Mouse (Mus musculus): ENCODE measurements around the gene Itga9.

Itga9 gene

DNA sequence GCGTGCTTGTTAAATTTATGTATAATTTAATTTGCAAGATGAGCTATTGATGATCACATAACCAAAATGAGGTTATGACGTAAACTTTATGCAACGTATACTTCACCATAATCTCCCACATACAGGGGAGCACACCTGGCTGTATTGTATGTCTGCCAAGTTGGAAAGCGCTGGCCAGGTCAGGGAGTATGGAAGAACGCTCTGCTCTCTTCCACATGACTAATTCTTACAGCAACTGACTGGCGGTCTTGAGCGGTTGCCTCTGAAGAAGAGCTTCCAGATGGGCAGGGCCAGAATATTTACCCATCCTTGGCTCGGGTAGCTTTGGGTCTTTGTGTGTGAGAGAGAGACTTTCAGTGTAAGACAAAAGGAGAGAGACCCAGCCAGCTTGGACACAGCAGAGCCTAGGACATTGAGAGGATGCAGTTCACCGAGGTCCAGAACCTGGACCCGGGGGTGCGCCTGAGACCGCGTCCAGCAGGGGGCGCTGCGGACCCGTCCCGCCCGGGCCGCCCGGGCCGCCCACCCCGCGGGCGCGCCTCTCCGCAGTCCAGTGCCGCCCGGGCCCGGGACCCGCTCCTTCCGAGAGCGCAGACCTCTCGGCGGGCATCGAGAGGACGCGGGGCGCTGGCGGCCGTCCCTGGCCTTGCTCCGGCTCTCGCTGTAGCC, at the start of gene Itga9:
TSS of gene Itga9 (plus strand) at position 543 of the 669 bp plus-strand sequence.
- WGBS = 9% methylated on average over 35 of the region's 42 CpGs

GRCm38 (mm10) chr9:118556951-118557780, 49.3 kb upstream of the Itga9 start:
- 28% methylated on average over 24 of the region's 24 CpGs for WGBS

DNA sequence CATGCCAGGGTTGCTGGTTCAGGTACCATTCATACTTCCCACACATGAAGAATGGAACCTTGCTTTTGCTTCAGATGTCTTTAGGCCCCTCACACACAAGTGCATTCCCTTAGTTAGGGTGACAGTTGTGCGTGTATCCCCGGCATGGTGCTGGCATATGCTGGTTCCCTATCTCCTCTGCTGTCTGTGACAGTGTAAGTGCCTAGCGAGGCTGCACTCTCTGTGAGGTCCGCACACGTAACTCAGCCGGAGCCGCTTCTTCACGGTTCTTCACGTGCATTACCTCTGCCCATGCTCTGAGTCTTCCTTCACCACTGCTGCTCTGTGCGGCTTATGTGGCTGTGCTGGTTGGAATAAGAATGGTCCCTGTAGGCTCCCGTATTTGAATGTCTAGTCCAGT, 43.1 kb upstream of the Itga9 start:
- 98% methylated on average over 11 of the region's 11 CpGs for WGBS

GRCm38 (mm10) chr9:118563866-118564265, 42.6 kb upstream of the Itga9 start:
- WGBS = 90% methylated on average over 7 of the region's 7 CpGs

GRCm38 (mm10) chr9:118564696-118565095, 41.8 kb upstream of the Itga9 start:
- WGBS = 93% methylated on average over 16 of the region's 16 CpGs

GRCm38 (mm10) chr9:118569328-118569727, 37.2 kb upstream of the Itga9 start:
- WGBS = 57% methylated on average over 6 of the region's 6 CpGs

DNA sequence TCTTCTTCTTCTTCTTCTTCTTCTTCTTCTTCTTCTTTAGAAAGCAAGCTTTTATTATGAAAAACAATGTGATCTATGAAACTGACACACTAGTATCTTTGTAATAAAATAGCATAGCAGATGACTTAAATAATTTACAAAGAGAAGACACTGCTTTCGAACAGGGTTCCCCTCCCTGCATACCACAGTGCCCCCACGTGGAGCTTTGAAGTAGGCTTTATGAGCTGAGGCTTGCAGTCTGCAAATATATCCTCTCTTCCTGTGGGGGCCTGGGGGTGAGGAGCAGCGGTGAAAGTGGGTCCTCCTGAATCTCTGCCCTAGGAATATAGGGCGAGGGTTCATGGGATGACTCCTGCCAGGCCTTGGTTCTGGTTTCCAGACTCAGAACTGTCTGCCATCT, 35.6 kb upstream of the Itga9 start:
- WGBS = 72% methylated on average over 4 of the region's 4 CpGs

DNA sequence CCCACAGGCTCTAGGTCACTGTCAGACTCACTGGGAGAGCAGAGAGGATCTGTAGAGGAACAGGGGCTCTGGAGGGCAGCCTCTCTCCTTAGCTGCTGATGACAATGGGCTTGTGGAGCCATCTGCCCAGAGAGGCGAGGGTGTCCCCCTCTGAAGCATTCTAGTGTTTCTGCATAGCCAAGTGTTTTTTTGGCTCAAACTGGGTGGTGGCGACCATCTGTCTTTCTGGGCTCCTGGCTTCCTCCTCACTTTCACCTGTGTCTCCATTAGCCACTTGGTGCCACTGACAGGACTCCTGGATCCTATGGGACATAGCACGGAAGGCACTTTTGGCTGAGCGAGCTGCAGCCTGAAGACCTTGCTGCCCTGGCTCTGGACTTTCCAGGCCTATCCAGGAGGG, 34.8 kb upstream of the Itga9 start:
- WGBS = 74% methylated on average over 4 of the region's 4 CpGs

GRCm38 (mm10) chr9:118574911-118575310, 31.6 kb upstream of the Itga9 start:
- 56% methylated on average over 5 of the region's 5 CpGs for WGBS

DNA sequence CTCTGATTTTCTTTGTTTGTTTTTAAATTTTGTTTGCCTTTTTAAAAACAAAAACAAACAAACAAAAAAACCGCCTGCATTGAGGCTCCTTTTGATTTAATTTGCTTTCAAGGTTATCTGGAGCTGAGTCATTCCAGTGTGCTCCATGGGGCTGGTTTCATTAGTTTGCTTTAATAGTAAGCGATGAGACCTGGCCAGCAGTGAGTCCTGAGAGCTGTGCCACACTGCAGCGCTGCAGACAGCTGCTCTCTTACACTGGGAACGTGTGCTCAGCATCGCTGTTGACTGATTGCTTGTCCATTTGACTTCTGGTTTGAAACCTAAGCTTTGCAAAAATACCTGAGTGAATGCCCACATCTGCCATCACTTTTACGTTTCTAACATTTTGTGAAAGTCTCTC, 26.1 kb upstream of the Itga9 start:
- 84% methylated on average over 6 of the region's 6 CpGs for WGBS

GRCm38 (mm10) chr9:118582757-118583156, 23.7 kb upstream of the Itga9 start:
- 71% methylated on average over 6 of the region's 6 CpGs for WGBS

- WGBS = 88% methylated on average over 1 of the region's 1 CpGs
Observed at GRCm38 (mm10) chr9:118584838-118585237, 21.7 kb upstream of the Itga9 start.

- whole genome bisulfite sequencing = 85% methylated on average over 6 of the region's 6 CpGs
Observed at GRCm38 (mm10) chr9:118585998-118586397, 20.5 kb upstream of the Itga9 start.

GRCm38 (mm10) chr9:118587115-118587514, 19.4 kb upstream of the Itga9 start:
- WGBS = 73% methylated on average over 4 of the region's 4 CpGs

- 23% methylated on average over 3 of the region's 3 CpGs for WGBS
Observed at GRCm38 (mm10) chr9:118589249-118589648, 17.2 kb upstream of the Itga9 start.

DNA sequence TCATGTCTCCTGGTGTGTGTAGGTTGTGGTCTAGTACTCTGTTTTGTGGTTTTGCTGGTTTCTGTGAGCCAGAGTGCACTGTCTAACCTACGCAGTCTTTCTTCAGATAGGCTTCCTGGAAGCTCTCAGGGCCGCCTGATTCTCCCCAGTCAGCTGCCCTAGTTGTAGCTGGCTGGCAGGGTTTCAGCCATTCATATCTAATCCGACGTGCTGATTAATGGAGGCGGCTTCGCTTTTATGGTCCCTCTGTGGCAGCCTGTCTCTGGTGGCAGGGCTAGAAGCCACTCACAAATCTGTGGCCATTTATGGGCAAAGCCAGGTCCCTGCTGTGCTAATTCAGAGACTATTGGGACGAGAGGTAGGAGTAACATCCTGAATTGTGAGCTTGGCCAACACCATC, 16.3 kb upstream of the Itga9 start:
- WGBS = 58% methylated on average over 7 of the region's 7 CpGs

DNA sequence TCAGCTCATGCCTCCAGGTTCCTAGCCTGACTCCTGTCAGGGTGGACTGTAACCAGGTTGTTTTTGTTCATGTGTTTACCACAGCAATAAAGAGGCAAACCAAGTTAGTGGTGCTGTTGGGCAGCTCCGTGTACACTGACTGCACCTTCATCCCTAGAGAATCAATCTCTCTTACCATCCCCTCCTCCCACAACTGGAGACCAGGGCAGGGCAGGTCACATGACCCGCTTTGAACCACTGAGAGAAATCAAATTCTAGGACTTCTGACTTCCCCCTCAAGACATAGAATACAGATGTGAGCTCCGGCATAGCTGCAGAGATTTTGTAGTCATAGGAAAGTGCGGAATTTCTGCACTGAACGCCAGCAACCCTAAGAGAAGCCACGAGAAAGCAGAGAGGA, 14.9 kb upstream of the Itga9 start:
- 94% methylated on average over 6 of the region's 6 CpGs for WGBS

DNA sequence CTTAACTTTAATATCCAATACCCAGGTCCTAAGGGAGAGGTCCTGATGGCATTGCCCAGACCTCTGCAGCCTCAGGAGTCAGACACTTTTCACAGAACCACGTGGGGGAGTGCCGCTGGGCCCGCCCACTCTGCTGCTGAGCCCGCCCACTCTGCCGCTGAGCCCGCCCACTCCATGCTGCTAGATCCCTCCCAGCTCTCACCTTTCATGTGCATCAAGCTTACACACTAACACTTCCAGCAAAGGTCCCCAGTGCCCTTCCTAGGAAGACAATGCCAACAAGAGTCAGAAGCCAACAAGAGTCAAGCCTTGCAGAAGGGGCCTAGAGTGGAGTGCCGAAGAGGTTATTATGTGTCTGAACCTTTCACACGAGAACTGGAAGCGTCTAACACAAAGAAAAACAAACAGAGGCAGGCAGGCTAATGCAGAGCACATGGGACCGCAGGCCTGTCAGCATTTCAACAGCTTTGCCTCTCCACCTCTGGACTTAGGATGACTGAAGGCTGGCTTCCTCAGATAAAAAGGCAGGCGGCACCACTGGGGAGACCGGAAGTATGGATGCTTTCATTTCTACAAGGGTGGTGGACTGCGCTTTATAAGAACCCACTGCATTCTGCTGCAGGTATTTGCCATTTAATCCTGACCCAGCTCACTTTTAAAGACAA, 13.8 kb upstream of the Itga9 start:
- WGBS = 70% methylated on average over 13 of the region's 13 CpGs

DNA sequence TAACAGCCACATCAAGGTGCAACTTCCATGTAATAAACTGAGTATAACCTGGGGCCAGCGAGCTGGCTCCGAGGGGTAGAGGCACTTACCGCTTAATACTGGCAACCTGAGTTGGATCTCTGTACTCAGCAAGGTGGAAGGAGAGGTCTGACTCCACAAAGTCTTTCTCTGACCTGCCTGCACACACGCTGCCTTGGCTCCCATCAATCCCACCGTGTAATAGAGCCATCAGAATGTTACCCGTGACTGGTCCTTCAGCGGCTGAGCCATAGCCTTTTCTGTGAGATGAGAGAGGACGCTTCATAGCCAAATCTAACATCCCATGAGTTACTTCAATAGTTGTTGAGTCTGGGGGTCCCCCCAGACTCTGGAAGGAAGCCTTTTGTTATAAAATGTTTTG, 13.0 kb upstream of the Itga9 start:
- WGBS = 95% methylated on average over 8 of the region's 8 CpGs

GRCm38 (mm10) chr9:118596767-118597166, 9.7 kb upstream of the Itga9 start:
- WGBS = 95% methylated on average over 7 of the region's 7 CpGs

- 57% methylated on average over 3 of the region's 3 CpGs for WGBS
Observed at GRCm38 (mm10) chr9:118600393-118600792, 6.1 kb upstream of the Itga9 start.

- 86% methylated on average over 5 of the region's 5 CpGs for WGBS
Observed at GRCm38 (mm10) chr9:118602576-118602975, 3.9 kb upstream of the Itga9 start.
